Mouse (Mus musculus): ENCODE data around the gene Mettl22.

GRCm38 (mm10) chr16:8425736-8426135 is 44.9 kb upstream of the Mettl22 start:
- no peak for TF ChIP-seq EP300 (optimal IDR thresholded peaks at IDR 0.05)
- no peak for TF ChIP-seq CTCF (IDR thresholded peaks at IDR 0.05; ENCODE audit: low read depth)
